Mouse (Mus musculus): Measurements from ENCODE around the gene Dpf3.

DNA sequence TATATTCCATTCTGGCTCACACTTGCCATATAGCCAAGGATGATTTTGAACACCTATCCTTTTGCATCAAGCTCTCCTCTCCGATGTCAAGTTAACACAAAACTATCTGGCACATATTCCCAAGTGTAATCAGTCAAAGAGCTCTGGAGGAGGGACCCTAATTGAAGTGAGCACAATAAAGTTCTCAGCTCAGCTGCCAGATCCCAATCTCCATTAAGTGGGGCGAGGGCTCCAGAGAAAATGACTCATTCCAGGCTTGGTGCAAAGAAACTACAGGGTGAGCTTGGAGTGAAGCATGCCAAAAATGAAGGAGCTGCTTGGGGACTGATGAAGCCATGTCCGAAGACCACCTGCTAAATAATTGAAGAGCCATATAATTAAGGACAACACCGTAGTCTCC, 26.7 kb upstream of the Dpf3 start:
- TF ChIP-seq CTCF (IDR thresholded peaks at IDR 0.05) (no peak), EP300 (IDR thresholded peaks at IDR 0.05) (no peak)
